Mouse (Mus musculus) thymus, adult 2 months (tissue): ENCODE results near the gene Cox19.

Experiments
- CTCF ChIP-seq: fragments of 200-500 bp; IDR thresholded peaks from 2 replicates; pipeline ENCODE4 v1.5.1; 2012; ENCODE audit warnings: mild to moderate bottlenecking, control low read depth, low read length, moderate library complexity, borderline replicate concordance; ENCODE audit not compliant: control insufficient read depth, poor library complexity, insufficient read depth; ENCODE audit errors: extremely low read depth
- POLR2A ChIP-seq: fragments of 200-500 bp; IDR thresholded peaks from 2 replicates; pipeline ENCODE4 v1.6.1; 2012; ENCODE audit warnings: mild to moderate bottlenecking, low read length, control low read depth, moderate library complexity; ENCODE audit not compliant: control insufficient read depth, poor library complexity, insufficient read depth; ENCODE audit errors: extremely low read depth

DNA sequence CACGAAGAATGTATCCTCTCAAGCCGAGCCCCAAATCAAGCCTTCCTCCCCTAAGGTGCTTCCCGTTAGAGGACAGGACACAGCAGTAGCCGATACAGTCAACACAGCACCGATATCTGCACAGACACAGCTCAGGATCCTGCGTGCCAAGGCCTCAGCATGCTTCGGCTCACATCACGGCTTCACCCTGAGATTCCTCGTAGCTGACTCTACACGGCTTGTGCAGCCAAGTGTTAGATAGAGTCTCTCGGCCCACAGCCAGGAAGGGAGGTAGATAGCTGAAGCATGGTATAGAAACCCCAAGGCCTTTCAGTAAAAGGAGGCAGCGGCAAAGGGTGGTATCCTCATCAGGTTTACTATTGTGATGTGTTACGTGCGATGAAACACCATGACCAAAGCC lies 48.8 kb upstream of the Cox19 start:
- TF ChIP-seq CTCF (no peak), POLR2A (no peak)
